Mouse (Mus musculus) heart, postnatal 25 days (tissue): ENCODE data around the gene Ssbp4. TPM values are rescaled to one million over a fixed set of nuclear protein-coding genes. Genes with fewer than 3 reads are reported as not detected.

Source experiments
- DNase-seq: peaks from one replicate; pipeline ENCODE4 v3.0.0; 2022; ENCODE audit warnings: low spot score
- intact Hi-C: fragments of 180-260 bp; cut with DNase I; formaldehyde crosslinking; loops from one replicate; pipeline ENCODE4 v1.15.1; 2025
- total RNA-seq, 2 experiments: library from RNA; stranded (reverse); gene quantifications; 2 replicates each; pipeline ENCODE4 v1.2.3; 2021

The Ssbp4 gene
- total RNA-seq, 2 experiments from 2014 or later = 37.0 to 37.7 TPM

- intact Hi-C loops = no loop called here
- DNase-seq = no peak
These were observed 45.9 kb downstream of the Ssbp4 start for GRCm38 (mm10) chr8:70562802-70563201.

GRCm38 (mm10) chr8:70561809-70562535 is 46.7 kb downstream of the Ssbp4 start:
- intact Hi-C loops = no loop called here
- peak; percentile 73 for DNase-seq

- DNase-seq = no peak
- intact Hi-C loops = no loop called here
These were observed 47.3 kb downstream of the Ssbp4 start for GRCm38 (mm10) chr8:70561357-70561756.

- intact Hi-C loops = loop anchor here (1.0 kb wide), 1 partner anchor 25 kb away; no protein-coding TSS in a partner anchor
- DNase-seq = no peak
These were observed 48.1 kb downstream of the Ssbp4 start for GRCm38 (mm10) chr8:70560564-70560963.

GRCm38 (mm10) chr8:70560096-70560495 is 48.6 kb downstream of the Ssbp4 start:
- intact Hi-C loops = loop anchor here (1.0 kb wide), 1 partner anchor 25 kb away; no protein-coding TSS in a partner anchor

GRCm38 (mm10) chr8:70558983-70559382 is 49.7 kb downstream of the Ssbp4 start:
- no peak for DNase-seq
- intact Hi-C loops = loop anchor here (2.0 kb wide), 1 partner anchor 52 kb away; no protein-coding TSS in a partner anchor

More at GRCm38 (mm10) chr8:70560096-70560495, 48.6 kb downstream of the Ssbp4 start:
- DNase-seq = peak; percentile 66

GRCm38 (mm10) chr8:70558334-70558733 is 50.3 kb downstream of the Ssbp4 start:
- no peak for DNase-seq
- intact Hi-C loops = loop anchor here (2.0 kb wide), 1 partner anchor 52 kb away; no protein-coding TSS in a partner anchor

- intact Hi-C loops = no loop called here
- no peak for DNase-seq
These were observed 53.5 kb downstream of the Ssbp4 start for GRCm38 (mm10) chr8:70555079-70555747.

GRCm38 (mm10) chr8:70553740-70554139 is 54.9 kb downstream of the Ssbp4 start:
- DNase-seq = peak; percentile 51
- intact Hi-C loops = no loop called here

- no peak for DNase-seq
These were observed 55.8 kb downstream of the Ssbp4 start for GRCm38 (mm10) chr8:70552836-70553235.

GRCm38 (mm10) chr8:70551558-70552161 is 57.0 kb downstream of the Ssbp4 start:
- intact Hi-C loops = no loop called here
- no peak for DNase-seq

More at GRCm38 (mm10) chr8:70552836-70553235, 55.8 kb downstream of the Ssbp4 start:
- intact Hi-C loops = no loop called here

GRCm38 (mm10) chr8:70549412-70550184 is 59.1 kb downstream of the Ssbp4 start:
- DNase-seq = no peak
- intact Hi-C loops = loop anchor here (10.0 kb wide), 1 partner anchor 45 kb away; the partner anchor contains the start of gene Isyna1

GRCm38 (mm10) chr8:70547762-70548161 is 60.9 kb downstream of the Ssbp4 start:
- DNase-seq = no peak
- intact Hi-C loops = loop anchor here (10.0 kb wide), 1 partner anchor 47 kb away; the partner anchor contains the start of gene Isyna1

Other genes starting within 250 kb of the Ssbp4 start
- 1 to 10 TPM; 6.1 to 7.0 TPM for gene Comp, start 235.3 kb downstream of the Ssbp4 start, total RNA-seq
- 10 to 100 TPM; 10.3 to 10.6 TPM for gene Crtc1, start 169.3 kb downstream of the Ssbp4 start, total RNA-seq
- 1 to 10 TPM; 7.6 to 7.7 TPM for gene Klhl26, start 131.9 kb downstream of the Ssbp4 start, total RNA-seq
- gene Tmem59l, start 121.5 kb downstream of the Ssbp4 start, total RNA-seq = not detected
- gene Crlf1, start 115.7 kb downstream of the Ssbp4 start, total RNA-seq = under 1 TPM; 0.34 to 0.81 TPM
- 100 to 1,000 TPM; 102 TPM for gene Rex1bd, start 102.1 kb downstream of the Ssbp4 start, total RNA-seq
- 1,000 to 10,000 TPM; 1,533 to 1,573 TPM for gene Uba52, start 98.1 kb downstream of the Ssbp4 start, total RNA-seq
- gene Fkbp8, start 81.1 kb downstream of the Ssbp4 start, total RNA-seq = 100 to 1,000 TPM; 130 to 135 TPM
- gene Kxd1, start 80.9 kb downstream of the Ssbp4 start, total RNA-seq = 10 to 100 TPM; 73.6 to 76.6 TPM
- 10 to 100 TPM; 11.7 to 13.3 TPM for gene Ell, start 69.4 kb downstream of the Ssbp4 start, total RNA-seq
- 10 to 100 TPM; 21.5 to 25.1 TPM for gene Isyna1, start 14.5 kb downstream of the Ssbp4 start, total RNA-seq
- 1 to 10 TPM; 1.4 to 1.5 TPM for gene Lrrc25, start 7.3 kb upstream of the Ssbp4 start, total RNA-seq
- under 1 TPM; 0.56 to 0.73 TPM for gene Gdf15, start 23.6 kb upstream of the Ssbp4 start, total RNA-seq
- gene Pgpep1, start 51.5 kb upstream of the Ssbp4 start, total RNA-seq = 10 to 100 TPM; 46.8 to 47.5 TPM
- gene Lsm4, start 64.4 kb upstream of the Ssbp4 start, total RNA-seq = 10 to 100 TPM; 60.6 to 62.9 TPM
- 100 to 1,000 TPM; 136 to 141 TPM for gene Jund, start 90.1 kb upstream of the Ssbp4 start, total RNA-seq
- not detected for gene Iqcn, start 94.6 kb upstream of the Ssbp4 start, total RNA-seq
- gene Gm3336, start 109.7 kb upstream of the Ssbp4 start, total RNA-seq = not detected
- gene Pde4c, start 114.8 kb upstream of the Ssbp4 start, total RNA-seq = 1 to 10 TPM; 2.5 to 3.7 TPM
- 10 to 100 TPM; 49.7 to 57.6 TPM for gene Rab3a, start 145.8 kb upstream of the Ssbp4 start, total RNA-seq
- 10 to 100 TPM; 26.7 to 28.0 TPM for gene Mpv17l2, start 152.1 kb upstream of the Ssbp4 start, total RNA-seq
- gene Pik3r2, start 167.8 kb upstream of the Ssbp4 start, total RNA-seq = 10 to 100 TPM; 21.8 to 25.5 TPM
- gene Mast3, start 196.2 kb upstream of the Ssbp4 start, total RNA-seq = 1 to 10 TPM; 5.2 to 6.3 TPM
- not detected for gene Il12rb1, start 199.6 kb upstream of the Ssbp4 start, total RNA-seq
- 10 to 100 TPM in 1 of 2 experiments, 1 to 10 TPM in 1; 9.2 to 10.2 TPM for gene Arrdc2, start 230.8 kb upstream of the Ssbp4 start, total RNA-seq